Mouse (Mus musculus): ENCODE measurements around the gene Alcam. TPM values are rescaled to one million over a fixed set of nuclear protein-coding genes. Genes with fewer than 3 reads are reported as not detected.

Gene Alcam
- total and polyA plus RNA-seq, 3 experiments = not detected

DNA sequence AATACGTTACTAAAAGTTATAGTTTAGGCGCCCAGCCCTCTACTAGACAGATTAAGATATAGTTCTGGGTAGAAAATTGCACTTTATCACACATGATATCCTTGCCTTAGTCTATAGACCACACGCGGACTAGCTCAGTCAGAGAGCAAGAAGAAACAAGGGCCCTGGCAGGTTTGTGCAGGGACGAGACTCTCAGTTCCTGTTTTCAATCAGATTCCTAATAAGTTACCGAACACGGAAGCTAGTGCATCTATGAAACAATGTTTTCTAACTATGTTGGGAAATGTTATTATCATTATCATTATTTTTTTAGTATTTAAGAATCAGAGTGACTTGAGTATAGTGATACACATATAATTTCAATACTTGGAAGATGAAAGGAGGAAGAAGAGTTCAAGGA, 152.1 kb downstream of the Alcam start:
- no peaks in the 10 kb centered on the region for H3K36me3 ChIP-seq (ENCODE audit: control insufficient read depth in 1 of 2, insufficient read depth in 2 of 2, low read length in 2 of 2)

DNA sequence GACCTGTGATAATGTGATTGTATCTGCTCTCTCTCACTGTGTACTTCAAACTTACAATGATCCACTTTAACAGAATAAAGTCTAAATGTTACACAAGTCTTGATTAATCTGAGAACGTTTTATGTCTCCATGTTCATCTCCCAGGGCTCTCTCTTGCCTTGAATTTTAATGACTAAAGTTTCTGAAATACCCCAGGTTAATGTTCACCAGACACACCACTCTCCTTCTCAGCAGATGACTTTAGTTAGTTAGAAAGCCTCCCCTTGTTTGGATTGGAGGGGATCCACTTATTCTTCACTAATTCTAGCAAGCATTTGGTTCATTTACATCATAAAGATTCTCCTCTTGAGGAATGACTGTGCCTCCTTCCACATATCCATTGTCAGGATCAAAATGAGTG, 157.5 kb downstream of the Alcam start:
- Histone ChIP-seq H3K27ac (ENCODE audit: control insufficient read depth, low read depth, low read length) (no peak overlapping the region), H3K9ac (ENCODE audit: control insufficient read depth, low read depth, low read length, poor library complexity, severe bottlenecking) (no peak overlapping the region), H3K9me3 (replicated peaks; ENCODE audit: insufficient read depth, low read length) (no peaks in the 10 kb centered on the region), H3K27me3 (ENCODE audit: control insufficient read depth in 1 of 2, insufficient read depth in 2 of 2, low read length in 2 of 2) (no peaks in the 10 kb centered on the region), H3K4me1 (ENCODE audit: control insufficient read depth in 1 of 2, insufficient read depth in 2 of 2, low read length in 2 of 2) (no peaks in the 10 kb centered on the region), H3K36me3 (ENCODE audit: control insufficient read depth in 1 of 2, insufficient read depth in 2 of 2, low read length in 2 of 2) (no peaks in the 10 kb centered on the region), H3K79me2 (ENCODE audit: control insufficient read depth, insufficient read depth, low read length, poor library complexity) (no peaks in the 10 kb centered on the region), H3K4me3 (ENCODE audit: control insufficient read depth in 1 of 2, insufficient read depth in 1 of 2, low read depth in 2 of 2, low read length in 2 of 2) (no peak overlapping the region)
- TF ChIP-seq POLR2AphosphoS2 (IDR thresholded peaks at IDR 0.05; ENCODE audit: low read length) (no peak), GATA1 (IDR thresholded peaks at IDR 0.05; ENCODE audit: low read depth, low read length) (no peak), USF2 (IDR thresholded peaks at IDR 0.05; ENCODE audit: borderline replicate concordance in 1 of 2, insufficient read depth in 1 of 2, low read depth in 1 of 2, low read length in 2 of 2) (no peak), BHLHE40 (IDR thresholded peaks at IDR 0.05; ENCODE audit: borderline replicate concordance, low read depth, low read length) (no peak), NELFE (IDR thresholded peaks at IDR 0.05; ENCODE audit: low read depth, low read length) (no peak), ZC3H11A (IDR thresholded peaks at IDR 0.05; ENCODE audit: low read depth, low read length) (no peak), HCFC1 (IDR thresholded peaks at IDR 0.05; ENCODE audit: low read depth, low read length) (no peak), SIN3A (IDR thresholded peaks at IDR 0.05; ENCODE audit: low read length) (no peak), SMC3 (IDR thresholded peaks at IDR 0.05; ENCODE audit: low read depth, low read length) (no peak), GABPA (IDR thresholded peaks at IDR 0.05; ENCODE audit: low read depth, low read length) (no peak), USF1 (IDR thresholded peaks at IDR 0.05; ENCODE audit: low read depth, low read length) (no peak), KAT2A (conservative IDR thresholded peaks at IDR 0.05; ENCODE audit: low read depth, low read length) (no peak), MAX (IDR thresholded peaks at IDR 0.05; ENCODE audit: low read length) (no peak), ETS1 (IDR thresholded peaks at IDR 0.05; ENCODE audit: low read depth, low read length) (no peak), ZMIZ1 (IDR thresholded peaks at IDR 0.05; ENCODE audit: low read depth, low read length) (no peak), CTCF (IDR thresholded peaks at IDR 0.05 in 2 of 3, conservative IDR thresholded peaks at IDR 0.05 in 1 of 3; ENCODE audit: control insufficient read depth in 1 of 3, insufficient read depth in 1 of 3, low read depth in 2 of 3, low read length in 3 of 3, poor library complexity in 1 of 3, severe bottlenecking in 1 of 3) (no peak), EP300 (IDR thresholded peaks at IDR 0.05; ENCODE audit: low read depth in 1 of 2, low read length in 2 of 2) (no peak), NRF1 (IDR thresholded peaks at IDR 0.05; ENCODE audit: insufficient read depth, low read depth, low read length, poor library complexity, severe bottlenecking) (no peak)
- no peak for DNase-seq (ENCODE audit: low read depth, low spot score)

More for the DNA sequence above, 152.1 kb downstream of the Alcam start:
- Histone ChIP-seq H3K27ac (ENCODE audit: control insufficient read depth, low read depth, low read length) (no peak overlapping the region), H3K79me2 (ENCODE audit: control insufficient read depth, insufficient read depth, low read length, poor library complexity) (no peaks in the 10 kb centered on the region), H3K9ac (ENCODE audit: control insufficient read depth, low read depth, low read length, poor library complexity, severe bottlenecking) (no peak overlapping the region), H3K4me3 (ENCODE audit: control insufficient read depth in 1 of 2, insufficient read depth in 1 of 2, low read depth in 2 of 2, low read length in 2 of 2) (no peak overlapping the region), H3K27me3 (ENCODE audit: control insufficient read depth in 1 of 2, insufficient read depth in 2 of 2, low read length in 2 of 2) (no peaks in the 10 kb centered on the region), H3K4me1 (ENCODE audit: control insufficient read depth in 1 of 2, insufficient read depth in 2 of 2, low read length in 2 of 2) (no peaks in the 10 kb centered on the region), H3K9me3 (replicated peaks; ENCODE audit: insufficient read depth, low read length) (no peaks in the 10 kb centered on the region)
- no peak for TF ChIP-seq TAL1 (IDR thresholded peaks at IDR 0.05; ENCODE audit: low read length)
- no peak for TF ChIP-seq MXI1 (IDR thresholded peaks at IDR 0.05; ENCODE audit: low read depth, low read length)
- TF ChIP-seq CHD2 (IDR thresholded peaks at IDR 0.05; ENCODE audit: low read length) = no peak
- TF ChIP-seq MAZ (IDR thresholded peaks at IDR 0.05; ENCODE audit: low read depth, low read length) = no peak
- no peak for TF ChIP-seq USF1 (IDR thresholded peaks at IDR 0.05; ENCODE audit: low read depth, low read length)
- TF ChIP-seq MYC (IDR thresholded peaks at IDR 0.05; ENCODE audit: low read depth, low read length) = no peak
- TF ChIP-seq MAFK (IDR thresholded peaks at IDR 0.05; ENCODE audit: borderline replicate concordance, low read depth, low read length) = no peak
- TF ChIP-seq CTCF (IDR thresholded peaks at IDR 0.05 in 2 of 3, conservative IDR thresholded peaks at IDR 0.05 in 1 of 3; ENCODE audit: control insufficient read depth in 1 of 3, insufficient read depth in 1 of 3, low read depth in 2 of 3, low read length in 3 of 3, poor library complexity in 1 of 3, severe bottlenecking in 1 of 3) = no peak
- no peak for TF ChIP-seq JUND (IDR thresholded peaks at IDR 0.05; ENCODE audit: low read depth, low read length)
- no peak for TF ChIP-seq GABPA (IDR thresholded peaks at IDR 0.05; ENCODE audit: low read depth, low read length)
- DNase-seq (ENCODE audit: low read depth, low spot score) = no peak
